Mouse (Mus musculus) embryonic stem cell, embryonic (primary cell): ENCODE measurements around the gene Kcns1.
"Not testable (repeated sequence)": the region's sequence is repeated elsewhere in the genome, so short reads cannot be mapped to it uniquely, and the experiment has no call there.

ENCODE experiments used
- CTCF ChIA-PET, 4 experiments: fragments of 300-600 bp in 2 of 4; fragments of 350-600 bp in 2 of 4; sonication (Branson Sonifier 250); formaldehyde crosslinking; loops; one replicate each; lab custom pipeline; 2022; ENCODE audit warnings: inconsistent platforms in 2 of 4; lab: Charles Lee
- POLR2A ChIA-PET, 4 experiments: fragments of 300-600 bp in 2 of 4; fragments of 350-600 bp in 2 of 4; sonication (Branson Sonifier 250); formaldehyde crosslinking; loops; one replicate each; lab custom pipeline; 2022; ENCODE audit warnings: antibody characterized with exemption in 4 of 4, inconsistent platforms in 1 of 4; lab: Charles Lee

Gene Kcns1

GRCm38 (mm10) chr2:164170902-164171301, at the start of gene Kcns1:
Kcns1 (minus strand) TSS chr2:164171113.
- ChIA-PET CTCF (interaction anchor here in 2 of 4 experiments (1.6 to 3.1 kb wide), 2 partner anchors 9 kb away, joined by 8 to 14 read pairs; no protein-coding TSS in a partner anchor), POLR2A (interaction anchor here in 1 of 4 experiments (0.9 to 1.0 kb wide), 2 partner anchors 9 to 273 kb away, joined by 3 to 4 read pairs; partner anchors contain the start of gene Sdc4)

GRCm38 (mm10) chr2:164219295-164219694, 48.4 kb upstream of the Kcns1 start:
- POLR2A ChIA-PET: no interaction called here
- CTCF ChIA-PET: no interaction called here

DNA sequence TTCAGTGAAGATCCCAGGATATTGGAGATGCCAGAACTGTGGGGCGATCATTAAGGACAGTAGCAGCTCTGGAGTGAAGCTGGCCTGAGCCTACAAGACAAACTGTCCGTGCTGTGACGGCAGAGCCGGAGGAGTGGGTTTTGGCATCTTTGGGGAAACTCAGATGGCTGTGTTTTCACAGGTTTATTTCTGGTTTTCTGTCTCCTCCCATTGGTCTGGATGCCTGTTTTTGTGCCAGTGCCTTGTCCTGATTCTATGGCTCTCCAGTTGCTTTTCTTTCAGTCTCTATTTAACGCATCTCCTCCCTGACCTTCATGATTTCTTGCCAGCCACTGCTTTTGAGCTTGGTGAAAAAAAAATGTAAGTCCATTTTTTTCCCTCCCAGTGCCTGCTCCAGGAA, 41.8 kb upstream of the Kcns1 start:
- POLR2A ChIA-PET: no interaction called here
- CTCF ChIA-PET: no interaction called here

GRCm38 (mm10) chr2:164210892-164211291, 40.0 kb upstream of the Kcns1 start:
- CTCF ChIA-PET: interaction anchor here in 3 of 4 experiments (0.6 kb wide), 3 partner anchors 57 to 1725 kb away, joined by 3 to 5 read pairs (median 4); no protein-coding TSS in a partner anchor
- POLR2A ChIA-PET: no interaction called here

DNA sequence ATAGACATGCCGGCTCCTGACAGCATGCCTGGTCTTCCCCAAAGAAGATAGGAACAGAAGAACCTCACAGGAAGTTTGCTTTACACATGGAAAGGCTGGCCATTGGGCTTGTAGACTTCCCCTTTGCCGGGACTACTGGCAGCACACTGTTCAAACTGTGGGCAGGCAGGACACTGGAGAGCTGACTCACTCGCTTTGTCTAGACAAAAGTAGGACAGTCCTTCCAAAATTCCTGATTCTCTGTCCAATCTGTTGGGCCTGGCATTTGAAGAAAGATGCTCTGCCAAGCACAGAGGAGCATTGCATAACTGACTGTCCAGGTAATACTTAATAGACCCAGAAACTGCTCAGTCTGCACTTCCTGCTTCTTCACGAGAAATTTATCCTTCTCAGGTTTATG, 35.8 kb upstream of the Kcns1 start:
- POLR2A ChIA-PET: no interaction called here
- CTCF ChIA-PET: no interaction called here

GRCm38 (mm10) chr2:164206011-164206410, 35.1 kb upstream of the Kcns1 start:
- CTCF ChIA-PET, POLR2A ChIA-PET: not testable (repeated sequence)

- ChIA-PET POLR2A (interaction anchor here in 1 of 4 experiments (0.6 kb wide), 2 partner anchors 35 to 87 kb away, joined by 3 read pairs; no protein-coding TSS in a partner anchor), CTCF (no interaction called here)
These were observed 28.9 kb upstream of the Kcns1 start, which contains the start of gene Wfdc15a for GRCm38 (mm10) chr2:164199626-164200327. Wfdc15a (minus strand) TSS chr2:164200130.

DNA sequence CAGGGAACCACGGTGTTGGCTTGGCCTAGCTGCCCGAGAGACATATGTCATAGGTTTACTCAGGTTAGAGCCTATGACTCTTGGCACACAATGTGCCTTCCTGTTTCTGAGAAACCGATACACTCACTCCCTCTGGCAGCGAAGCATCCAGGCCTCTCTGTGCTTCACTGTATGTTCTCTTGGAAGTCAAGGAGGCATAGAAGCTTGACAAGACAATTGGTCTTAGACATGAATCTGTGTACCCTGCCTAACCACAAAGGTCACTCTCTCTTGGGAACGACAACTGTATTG, 25.7 kb upstream of the Kcns1 start:
- CTCF ChIA-PET: interaction anchor here in 1 of 4 experiments (1.2 kb wide), 1 partner anchor 193 kb away, joined by 4 read pairs; no protein-coding TSS in a partner anchor
- POLR2A ChIA-PET: no interaction called here

DNA sequence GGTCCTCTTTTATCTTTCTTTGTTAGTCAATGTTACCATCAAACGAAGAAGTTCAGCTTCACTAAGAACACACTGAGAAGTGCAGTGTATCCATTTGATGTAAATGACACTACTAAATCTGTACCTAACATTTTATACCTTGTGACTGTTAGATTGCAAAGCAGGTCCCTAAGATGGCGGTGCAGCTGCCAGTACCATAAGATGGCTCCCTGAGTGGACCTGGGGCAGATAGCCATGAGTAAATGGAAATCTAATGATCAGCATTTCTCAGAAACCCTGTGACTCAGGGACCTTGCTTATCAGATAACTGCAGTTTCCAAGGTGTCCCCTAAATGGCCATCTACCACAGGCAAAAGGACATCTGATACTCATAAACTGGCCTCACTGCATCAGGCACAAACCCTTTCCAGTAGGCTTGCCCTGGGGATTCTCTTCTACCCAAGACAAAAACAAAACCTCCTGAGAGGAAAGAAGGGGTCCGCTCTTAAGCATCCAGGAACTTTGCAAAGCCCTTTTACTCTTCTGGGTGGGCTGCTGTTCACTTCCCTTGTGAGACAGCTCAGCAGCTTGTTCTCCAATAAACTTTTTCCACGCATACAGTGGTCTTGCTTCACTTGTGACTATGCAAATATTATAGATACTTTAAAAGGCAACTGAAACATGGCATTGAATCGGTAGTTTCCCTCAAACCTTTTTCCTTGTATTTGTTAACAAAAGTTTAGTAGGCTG, 25.2 kb upstream of the Kcns1 start:
- CTCF ChIA-PET: interaction anchor here in 1 of 4 experiments (1.2 kb wide), 1 partner anchor 194 kb away, joined by 4 read pairs; no protein-coding TSS in a partner anchor
- POLR2A ChIA-PET: no interaction called here

DNA sequence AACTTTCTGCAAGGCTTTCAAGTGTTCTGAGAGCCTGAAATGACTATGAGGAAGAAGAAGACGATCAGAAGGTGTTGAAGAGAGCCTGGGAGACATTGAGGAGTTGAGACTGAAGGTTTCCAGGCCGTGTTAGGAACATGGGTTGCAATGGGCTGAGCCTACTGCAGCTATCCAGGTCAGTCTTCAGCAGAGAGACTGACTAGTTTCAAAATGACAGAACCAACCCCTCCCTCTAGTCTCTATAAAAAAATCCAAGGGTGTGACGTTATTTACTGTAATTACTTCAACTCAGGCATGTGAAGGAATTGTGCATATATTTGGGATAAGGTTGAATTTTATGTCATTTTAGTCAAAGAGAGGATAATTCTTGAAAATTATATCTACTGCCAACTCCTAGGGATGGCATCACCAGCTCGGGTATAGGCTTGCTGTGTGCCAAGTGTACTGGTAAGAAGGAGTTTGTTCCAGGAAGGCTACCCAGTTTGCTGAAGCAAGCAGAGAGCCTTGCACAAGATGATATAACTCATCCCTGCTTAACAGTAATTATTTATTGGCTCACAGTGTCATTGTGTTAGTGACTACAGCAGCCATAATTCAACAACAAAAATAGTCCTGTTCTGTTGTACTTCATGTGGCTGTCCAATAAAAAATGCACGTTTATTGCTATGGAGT, 24.2 kb upstream of the Kcns1 start:
- POLR2A ChIA-PET: interaction anchor here in 1 of 4 experiments (0.7 kb wide), 1 partner anchor 475 kb away, joined by 3 read pairs; no protein-coding TSS in a partner anchor
- CTCF ChIA-PET: interaction anchor here in 1 of 4 experiments (1.2 kb wide), 1 partner anchor 195 kb away, joined by 4 read pairs; no protein-coding TSS in a partner anchor

DNA sequence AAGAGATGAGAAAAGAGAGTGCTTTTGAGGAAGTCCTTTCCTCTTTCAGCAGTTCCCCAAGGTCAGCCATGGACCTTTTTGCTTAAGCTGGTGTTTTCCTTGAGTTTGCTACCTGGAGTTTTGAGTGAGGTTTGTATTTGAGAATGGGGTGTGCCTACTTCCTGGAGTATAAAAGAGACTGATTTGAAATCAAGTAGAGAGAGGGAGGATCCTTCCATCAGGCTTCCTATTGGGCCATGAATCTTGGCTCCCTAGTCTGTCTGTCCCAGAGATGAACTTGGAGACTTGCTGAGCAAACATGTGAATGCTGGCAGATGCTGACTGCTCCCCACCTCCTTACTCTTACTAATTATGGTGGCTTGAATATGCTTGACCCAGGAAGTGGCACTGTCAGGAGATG, 21.4 kb upstream of the Kcns1 start:
- POLR2A ChIA-PET: no interaction called here
- CTCF ChIA-PET: no interaction called here

GRCm38 (mm10) chr2:164190576-164190975, 19.7 kb upstream of the Kcns1 start, which contains the start of gene Wfdc12:
Wfdc12 (minus strand) TSS chr2:164190608.
- ChIA-PET POLR2A (no interaction called here), CTCF (interaction anchor here in 1 of 4 experiments (1.1 kb wide), 1 partner anchor 11 kb away, joined by 3 read pairs; no protein-coding TSS in a partner anchor)

- ChIA-PET CTCF (interaction anchor here in 1 of 4 experiments (0.7 kb wide), 1 partner anchor 11 kb away, joined by 3 read pairs; no protein-coding TSS in a partner anchor), POLR2A (no interaction called here)
These were observed 17.8 kb upstream of the Kcns1 start for GRCm38 (mm10) chr2:164188722-164189121.

DNA sequence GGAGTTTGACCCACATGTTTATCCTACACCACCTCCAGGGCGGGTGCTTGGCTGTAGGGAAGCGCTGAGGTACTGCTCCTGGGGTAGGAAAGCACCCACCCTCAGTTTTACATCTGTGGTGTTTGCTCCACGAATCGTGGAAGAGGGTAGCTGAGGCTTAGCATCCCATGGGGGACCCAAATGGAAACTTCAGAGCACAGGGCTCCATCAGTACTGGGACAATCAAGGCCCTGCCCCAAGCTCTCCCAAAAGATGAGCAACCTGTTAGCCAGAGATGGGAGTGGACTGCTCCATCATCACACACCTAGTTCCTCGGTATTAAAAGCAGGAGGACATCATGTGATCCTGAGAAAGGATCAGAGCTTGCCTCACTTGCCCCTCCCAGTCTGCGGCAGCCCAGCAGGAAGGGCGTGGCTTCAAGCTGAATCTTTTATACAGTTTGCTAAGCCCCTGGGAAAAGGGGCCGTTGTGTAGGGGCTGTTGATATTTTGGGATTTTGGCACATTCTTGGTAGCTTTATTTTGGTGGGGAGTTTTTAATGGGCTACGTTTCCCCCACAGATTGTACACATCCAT, 13.3 kb upstream of the Kcns1 start:
- ChIA-PET CTCF (interaction anchor here in 1 of 4 experiments (1.0 to 1.1 kb wide), 2 partner anchors 16 to 206 kb away, joined by 3 read pairs; no protein-coding TSS in a partner anchor), POLR2A (interaction anchor here in 2 of 4 experiments (0.9 to 1.4 kb wide), 4 partner anchors 9 to 126 kb away, joined by 3 read pairs; no protein-coding TSS in a partner anchor)

DNA sequence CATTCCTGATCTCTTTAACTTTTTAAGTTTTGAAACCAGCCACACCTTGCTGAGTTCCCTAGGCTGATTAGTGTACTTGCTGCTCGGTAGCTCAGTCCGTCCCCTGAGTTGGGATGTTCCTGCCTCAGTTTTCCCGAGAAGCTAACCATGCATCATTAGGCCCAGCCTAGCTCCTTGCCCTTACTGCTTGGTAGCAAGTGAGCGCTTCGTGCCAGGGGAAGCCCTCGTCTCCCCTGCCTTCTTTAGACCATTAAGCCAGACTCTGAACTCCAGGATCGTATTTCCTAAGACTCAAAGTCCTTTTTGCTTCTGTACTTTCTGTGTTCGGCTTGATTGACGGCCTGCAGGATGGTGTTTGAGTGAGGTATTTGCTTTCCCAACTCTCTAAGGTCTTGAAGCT, 12.4 kb upstream of the Kcns1 start:
- ChIA-PET CTCF (no interaction called here), POLR2A (interaction anchor here in 1 of 4 experiments (1.4 kb wide), 2 partner anchors 37 to 38 kb away, joined by 3 to 4 read pairs; no protein-coding TSS in a partner anchor)

DNA sequence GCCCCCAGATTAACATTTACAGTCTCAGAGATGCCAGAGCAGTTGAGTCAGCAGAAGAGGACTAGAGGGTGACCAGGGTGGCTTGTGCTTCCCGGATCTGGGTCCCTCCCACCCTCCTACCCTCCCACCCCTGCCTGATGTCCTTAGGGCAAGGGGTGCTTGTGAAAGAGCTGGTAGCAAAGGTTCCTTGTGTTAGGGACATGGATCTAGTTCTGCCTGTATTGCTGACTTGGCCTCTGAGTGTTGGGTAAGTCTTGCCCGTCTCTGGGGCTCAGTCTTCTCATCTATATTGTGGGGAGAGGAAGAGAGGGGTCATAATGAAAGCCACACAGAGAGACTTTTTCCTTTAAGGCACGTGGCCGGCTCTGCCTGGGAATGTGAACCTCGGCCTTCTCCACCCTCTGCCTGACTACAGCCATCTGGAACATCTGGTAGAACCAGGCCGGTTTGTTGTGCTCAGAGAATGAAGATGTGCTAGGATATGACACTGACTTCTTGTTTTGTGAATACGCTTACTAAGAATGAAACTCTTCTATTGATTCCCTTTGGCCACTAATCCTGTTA, 11.9 kb upstream of the Kcns1 start, which contains the start of gene Wfdc5:
Wfdc5 (minus strand) TSS at position 51 of the 564 bp plus-strand sequence.
- ChIA-PET POLR2A (interaction anchor here in 1 of 4 experiments (0.5 to 1.4 kb wide), 2 partner anchors 37 to 490 kb away, joined by 3 to 4 read pairs; no protein-coding TSS in a partner anchor), CTCF (no interaction called here)

- ChIA-PET POLR2A (interaction anchor here in 2 of 4 experiments (0.6 to 1.4 kb wide), 6 partner anchors 12 to 85 kb away, joined by 3 to 11 read pairs (median 4); no protein-coding TSS in a partner anchor), CTCF (interaction anchor here in 3 of 4 experiments (0.5 to 2.3 kb wide), 9 partner anchors 10 to 161 kb away, joined by 3 to 14 read pairs (median 3); partner anchors contain the start of gene Kcns1 (in 2 of the 3))
These were observed 9.9 kb upstream of the Kcns1 start for GRCm38 (mm10) chr2:164180770-164181169.
